Mouse (Mus musculus) kidney, adult 2 months (tissue): ENCODE data around the gene B3gat1. TPM values are rescaled to one million over a fixed set of nuclear protein-coding genes. Genes with fewer than 3 reads are reported as not detected.
A peak's percentile ranks its signal among the peaks of the same experiment; 100 is the strongest.

Experiments
- DNase-seq: peaks from one replicate; pipeline ENCODE4 v3.0.0; 2021
- H3K27ac ChIP-seq: fragments of 200-500 bp; 2 replicates; pipeline ENCODE4 v1.5.1; 2012; ENCODE audit warnings: low read depth, low read length, control low read depth, inconsistent platforms; ENCODE audit not compliant: insufficient read depth
- H3K27me3 ChIP-seq: fragments of 200-500 bp; replicated peaks from 2 replicates; pipeline ENCODE4 v1.6.1; 2012; ENCODE audit warnings: mild to moderate bottlenecking, moderate library complexity, low read length, inconsistent platforms; ENCODE audit not compliant: control insufficient read depth, insufficient read depth
- H3K36me3 ChIP-seq: fragments of 200-500 bp; 2 replicates; pipeline ENCODE4 v1.6.1; 2012; ENCODE audit warnings: mild to moderate bottlenecking, moderate library complexity, low read length, inconsistent platforms; ENCODE audit not compliant: control insufficient read depth, insufficient read depth
- H3K4me1 ChIP-seq: fragments of 200-500 bp; 2 replicates; pipeline ENCODE4 v1.6.1; 2011; ENCODE audit warnings: low read length; ENCODE audit not compliant: control insufficient read depth, insufficient read depth
- H3K4me3 ChIP-seq: fragments of 200-500 bp; 2 replicates; pipeline ENCODE4 v1.5.1; 2011; ENCODE audit warnings: mild to moderate bottlenecking, low read depth, low read length, control low read depth; ENCODE audit not compliant: insufficient read depth
- CTCF ChIP-seq: fragments of 200-500 bp; conservative IDR thresholded peaks from 2 replicates; pipeline ENCODE4 v1.5.1; 2011; ENCODE audit warnings: low read depth, mild to moderate bottlenecking, control low read depth, low read length, moderate library complexity, mixed read lengths; ENCODE audit not compliant: insufficient read depth, insufficient read length
- POLR2A ChIP-seq: fragments of 200-500 bp; IDR thresholded peaks from one replicate; pipeline ENCODE4 v1.6.1; 2011; ENCODE audit warnings: low read depth, low read length, control low read depth
- WGBS: fragments of 180-500 bp; shearing (Covaris S2); methylation state at CpG from one replicate; pipeline ENCODE4 v1.1.7; 2018; 5-methylcytosine and 5-hydroxymethylcytosine counted together
- polyA plus RNA-seq: library from polyadenylated mRNA; depleted of rRNA; stranded (reverse); fragments of >200 nt; gene quantifications from 2 replicates; pipeline ENCODE4 v1.2.3, GENCODE M21; 2012

Gene B3gat1
- polyA plus RNA-seq, 1 experiment: 0.09 TPM

GRCm38 (mm10) chr9:26700329-26700728 is 33.2 kb upstream of the B3gat1 start:
- Histone ChIP-seq H3K36me3 (no peaks in the 10 kb centered on the region), H3K27me3 (no peaks in the 10 kb centered on the region; the same call in 1 of the 2 replicates), H3K4me3 (no peak overlapping the region), H3K4me1 (no peaks in the 10 kb centered on the region; the same call in 1 of the 2 replicates), H3K27ac (no peak overlapping the region)
- DNase-seq: peak; percentile 19
- WGBS: 47% methylated on average over 2 of the region's 2 CpGs
- TF ChIP-seq CTCF: no peak
- TF ChIP-seq POLR2A: no peak

DNA sequence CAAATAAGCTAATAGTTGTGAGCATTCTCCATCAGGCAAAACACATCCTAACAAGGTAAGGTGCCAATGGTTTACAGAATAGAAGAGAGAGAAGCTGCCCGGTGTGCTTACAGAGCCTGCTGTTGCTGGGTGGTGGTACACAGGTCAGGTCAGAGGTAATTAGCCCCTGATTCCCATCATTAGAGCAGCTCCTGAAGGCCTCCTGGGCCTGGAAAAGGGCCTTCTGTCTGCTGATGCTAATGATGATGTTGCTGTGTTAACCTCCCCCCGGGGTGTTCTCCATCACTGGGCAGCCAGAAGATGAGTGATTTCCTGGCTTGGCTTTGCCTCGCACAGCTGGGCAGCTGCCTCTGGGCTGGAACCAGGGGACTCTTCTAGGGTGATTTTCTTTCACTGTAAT is 15.1 kb upstream of the B3gat1 start:
- no peaks in the 10 kb centered on the region for H3K4me1 ChIP-seq
- H3K27ac ChIP-seq: no peak overlapping the region
- H3K36me3 ChIP-seq: no peaks in the 10 kb centered on the region
- WGBS: 40% methylated on average over 3 of the region's 3 CpGs
- no peak overlapping the region for H3K4me3 ChIP-seq
- no peak for DNase-seq
- H3K27me3 ChIP-seq: no peaks in the 10 kb centered on the region
- no peak for TF ChIP-seq CTCF
- no peak for TF ChIP-seq POLR2A

- no peak for TF ChIP-seq CTCF
- TF ChIP-seq POLR2A: no peak
- 44% methylated on average over 7 of the region's 7 CpGs for WGBS
- Histone ChIP-seq H3K27me3 (no peaks in the 10 kb centered on the region), H3K27ac (no peak overlapping the region), H3K4me3 (no peak overlapping the region), H3K36me3 (no peaks in the 10 kb centered on the region), H3K4me1 (no peaks in the 10 kb centered on the region)
- DNase-seq: no peak
Measured at GRCm38 (mm10) chr9:26721771-26722170, 11.8 kb upstream of the B3gat1 start.

GRCm38 (mm10) chr9:26725709-26726108 is 7.8 kb upstream of the B3gat1 start:
- Histone ChIP-seq H3K27me3 (no peaks in the 10 kb centered on the region), H3K36me3 (no peaks in the 10 kb centered on the region), H3K4me3 (no peak overlapping the region), H3K27ac (no peak overlapping the region), H3K4me1 (no peaks in the 10 kb centered on the region)
- TF ChIP-seq POLR2A (no peak), CTCF (no peak)
- WGBS: 91% methylated on average over 3 of the region's 3 CpGs
- no peak for DNase-seq

DNA sequence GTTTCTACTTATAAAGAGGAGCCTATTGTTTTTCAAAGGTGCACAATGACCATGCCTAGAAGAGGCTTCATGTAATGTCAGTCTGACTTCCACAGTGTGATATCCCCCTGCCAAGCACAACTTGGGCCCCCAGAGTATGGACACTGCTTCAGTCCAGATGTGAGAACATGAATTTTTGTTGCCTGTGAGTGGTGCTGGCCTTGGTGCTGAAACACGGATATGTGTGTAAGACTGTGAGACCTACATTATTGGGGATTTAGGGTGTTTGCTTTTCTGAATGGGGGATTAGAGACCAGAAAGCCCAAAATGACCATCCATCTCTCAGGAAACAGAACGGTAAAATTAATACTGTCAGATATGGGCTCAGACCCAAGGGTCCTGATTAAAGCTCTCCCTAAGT is 6.1 kb upstream of the B3gat1 start:
- H3K4me1 ChIP-seq: no peaks in the 10 kb centered on the region
- peak; percentile 4 for DNase-seq
- WGBS: 50% methylated on average over 2 of the region's 2 CpGs
- H3K36me3 ChIP-seq: no peaks in the 10 kb centered on the region
- no peak overlapping the region for H3K4me3 ChIP-seq
- no peaks in the 10 kb centered on the region for H3K27me3 ChIP-seq
- H3K27ac ChIP-seq: no peak overlapping the region
- no peak for TF ChIP-seq POLR2A
- no peak for TF ChIP-seq CTCF

DNA sequence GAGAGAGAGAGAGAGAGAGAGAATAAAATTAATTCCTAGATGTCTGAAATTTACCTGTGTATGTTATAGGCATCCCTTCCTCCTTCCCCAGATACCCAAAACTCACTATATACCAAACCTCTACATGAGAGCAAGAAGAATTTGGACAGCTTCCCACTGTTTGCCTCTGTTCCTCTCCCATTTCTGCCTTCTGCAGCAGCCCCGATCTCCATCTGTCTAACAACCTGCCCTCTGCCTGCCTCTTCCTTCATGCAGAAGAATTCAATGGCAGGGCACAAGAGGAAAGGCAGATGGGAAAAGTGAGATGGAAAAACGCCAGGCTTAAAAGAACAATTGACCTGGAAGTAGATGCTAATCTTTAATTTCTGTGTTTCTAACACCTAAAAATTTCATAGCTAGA is 5.0 kb upstream of the B3gat1 start:
- no peak for DNase-seq
- 72% methylated on average over 2 of the region's 2 CpGs for WGBS
- Histone ChIP-seq H3K4me1 (no peaks in the 10 kb centered on the region), H3K27me3 (no peaks in the 10 kb centered on the region), H3K4me3 (no peak overlapping the region), H3K36me3 (no peaks in the 10 kb centered on the region), H3K27ac (no peak overlapping the region)
- TF ChIP-seq POLR2A: no peak
- no peak for TF ChIP-seq CTCF

GRCm38 (mm10) chr9:26733986-26734385 is 458 bp downstream of the B3gat1 start:
- Histone ChIP-seq H3K4me1 (no peaks in the 10 kb centered on the region), H3K36me3 (no peaks in the 10 kb centered on the region), H3K27me3 (no peaks in the 10 kb centered on the region; the same call in 1 of the 2 replicates), H3K27ac (no peak overlapping the region), H3K4me3 (peak overlapping the region; percentile 11; the same call in 1 of the 2 replicates)
- TF ChIP-seq POLR2A (no peak), CTCF (no peak)
- no peak for DNase-seq
- 3% methylated on average over 37 of the region's 37 CpGs for WGBS
